Mouse (Mus musculus): ENCODE measurements around the gene Amy1. TPM values are rescaled to one million over a fixed set of nuclear protein-coding genes. Genes with fewer than 3 reads are reported as not detected.
A peak's percentile ranks its signal among the peaks of the same experiment; 100 is the strongest.
"Not testable (repeated sequence)": the region's sequence is repeated elsewhere in the genome, so short reads cannot be mapped to it uniquely, and the experiment has no call there.

Gene Amy1
- polyA plus RNA-seq, 1 experiment from 2014 or later: 0.64 TPM

- H3K9me3 ChIP-seq (ENCODE audit: low read depth, low read length): no peaks in the 10 kb centered on the region
- peak; percentile 97 for ATAC-seq (ENCODE audit: insufficient read depth)
- H3K4me1 ChIP-seq (ENCODE audit: insufficient read depth): peaks cover 5% of the 10 kb centered on the region; the same call in 1 of the 2 replicates
- peak within 1 kb of the TSS; percentile 59 for H3K4me3 ChIP-seq (ENCODE audit: low read depth, low read length)
- under 1% methylated on average over 70 of the region's 70 CpGs for WGBS
- H3K9ac ChIP-seq: peak within 1 kb of the TSS; percentile 80
- peak within 1 kb of the TSS; percentile 69 for H3K4me2 ChIP-seq
- H3K36me3 ChIP-seq (ENCODE audit: insufficient read depth): no peaks in the 10 kb centered on the region
- TF ChIP-seq CTCF (IDR thresholded peaks at IDR 0.05; ENCODE audit: low read depth): no peak
- DNase-seq: peak; percentile 100
- H3K27ac ChIP-seq (ENCODE audit: low read depth): peak within 1 kb of the TSS; percentile 100
- no peaks in the 10 kb centered on the region for H3K27me3 ChIP-seq (ENCODE audit: insufficient read depth, low read length)
Measured at GRCm38 (mm10) chr3:113629606-113630359, 23.3 kb upstream of the Amy1 start, which contains the start of gene Rnpc3. Rnpc3 (minus strand) TSS chr3:113630149.

GRCm38 (mm10) chr3:113590844-113591243 is 15.7 kb downstream of the Amy1 start:
- DNase-seq (peak; percentile 3), ATAC-seq (ENCODE audit: insufficient read depth) (no peak)
- H3K9me3 ChIP-seq (ENCODE audit: low read depth, low read length): no peaks in the 10 kb centered on the region
- no peaks in the 10 kb centered on the region for H3K4me1 ChIP-seq (ENCODE audit: insufficient read depth)
- TF ChIP-seq CTCF (IDR thresholded peaks at IDR 0.05; ENCODE audit: low read depth): no peak
- WGBS: 73% methylated on average over 1 of the region's 1 CpGs
- H3K9ac ChIP-seq: no peak overlapping the region
- H3K4me2 ChIP-seq: no peak overlapping the region
- 0 out of 2 replicates have a peak, but pooled peaks cover 3% of the 10 kb centered on the region for H3K36me3 ChIP-seq (ENCODE audit: insufficient read depth)
- no peaks in the 10 kb centered on the region for H3K27me3 ChIP-seq (ENCODE audit: insufficient read depth, low read length)
- no peak overlapping the region for H3K27ac ChIP-seq (ENCODE audit: low read depth)
- H3K4me3 ChIP-seq (ENCODE audit: low read depth, low read length): no peak overlapping the region

- WGBS: 66% methylated on average over 4 of the region's 4 CpGs
- Histone ChIP-seq H3K4me3 (ENCODE audit: low read depth, low read length) (no peak overlapping the region), H3K9me3 (ENCODE audit: low read depth, low read length) (no peaks in the 10 kb centered on the region), H3K4me2 (no peak overlapping the region), H3K4me1 (ENCODE audit: insufficient read depth) (no peaks in the 10 kb centered on the region), H3K36me3 (ENCODE audit: insufficient read depth) (no peaks in the 10 kb centered on the region), H3K27me3 (ENCODE audit: insufficient read depth, low read length) (no peaks in the 10 kb centered on the region), H3K9ac (no peak overlapping the region), H3K27ac (ENCODE audit: low read depth) (no peak overlapping the region)
- no peak for TF ChIP-seq CTCF (IDR thresholded peaks at IDR 0.05; ENCODE audit: low read depth)
- no peak for ATAC-seq (ENCODE audit: insufficient read depth)
- DNase-seq: no peak
Measured at GRCm38 (mm10) chr3:113574578-113574977, 31.9 kb downstream of the Amy1 start.

GRCm38 (mm10) chr3:113574138-113574537 is 32.4 kb downstream of the Amy1 start:
- no peaks in the 10 kb centered on the region for H3K4me1 ChIP-seq (ENCODE audit: insufficient read depth)
- 60% methylated on average over 2 of the region's 2 CpGs for WGBS

GRCm38 (mm10) chr3:113572158-113572557 is 34.3 kb downstream of the Amy1 start:
- WGBS: 62% methylated on average over 3 of the region's 3 CpGs
- no peak for TF ChIP-seq CTCF (IDR thresholded peaks at IDR 0.05; ENCODE audit: low read depth)
- ATAC-seq (ENCODE audit: insufficient read depth) (no peak), DNase-seq (no peak)
- H3K9ac ChIP-seq: no peak overlapping the region
- H3K9me3 ChIP-seq (ENCODE audit: low read depth, low read length): no peaks in the 10 kb centered on the region
- H3K4me1 ChIP-seq (ENCODE audit: insufficient read depth): no peaks in the 10 kb centered on the region
- no peaks in the 10 kb centered on the region for H3K36me3 ChIP-seq (ENCODE audit: insufficient read depth)
- no peak overlapping the region for H3K4me2 ChIP-seq
- no peak overlapping the region for H3K27ac ChIP-seq (ENCODE audit: low read depth)
- no peaks in the 10 kb centered on the region for H3K27me3 ChIP-seq (ENCODE audit: insufficient read depth, low read length)
- H3K4me3 ChIP-seq (ENCODE audit: low read depth, low read length): no peak overlapping the region

More at GRCm38 (mm10) chr3:113574138-113574537, 32.4 kb downstream of the Amy1 start:
- no peak overlapping the region for H3K4me2 ChIP-seq
- no peak for TF ChIP-seq CTCF (IDR thresholded peaks at IDR 0.05; ENCODE audit: low read depth)
- H3K36me3 ChIP-seq (ENCODE audit: insufficient read depth): no peaks in the 10 kb centered on the region
- H3K4me3 ChIP-seq (ENCODE audit: low read depth, low read length): no peak overlapping the region
- no peaks in the 10 kb centered on the region for H3K27me3 ChIP-seq (ENCODE audit: insufficient read depth, low read length)
- no peak overlapping the region for H3K27ac ChIP-seq (ENCODE audit: low read depth)
- no peaks in the 10 kb centered on the region for H3K9me3 ChIP-seq (ENCODE audit: low read depth, low read length)
- DNase-seq: no peak
- H3K9ac ChIP-seq: no peak overlapping the region
- no peak for ATAC-seq (ENCODE audit: insufficient read depth)

- Histone ChIP-seq H3K27me3 (ENCODE audit: insufficient read depth, low read length) (no peaks in the 10 kb centered on the region), H3K9ac (no peak overlapping the region), H3K4me2 (no peak overlapping the region), H3K27ac (ENCODE audit: low read depth) (no peak overlapping the region), H3K36me3 (ENCODE audit: insufficient read depth) (no peaks in the 10 kb centered on the region), H3K4me1 (ENCODE audit: insufficient read depth) (no peaks in the 10 kb centered on the region), H3K9me3 (ENCODE audit: low read depth, low read length) (no peaks in the 10 kb centered on the region), H3K4me3 (ENCODE audit: low read depth, low read length) (no peak overlapping the region)
- ATAC-seq (ENCODE audit: insufficient read depth) (no peak; the same call in 1 of the 2 replicates), DNase-seq (no peak)
- no peak for TF ChIP-seq CTCF (IDR thresholded peaks at IDR 0.05; ENCODE audit: low read depth)
Measured at GRCm38 (mm10) chr3:113539692-113540091, 66.8 kb downstream of the Amy1 start.

- not testable (repeated sequence) for H3K9ac ChIP-seq; H3K4me1 ChIP-seq (ENCODE audit: insufficient read depth); H3K27me3 ChIP-seq (ENCODE audit: insufficient read depth, low read length); H3K4me2 ChIP-seq; DNase-seq; H3K36me3 ChIP-seq (ENCODE audit: insufficient read depth); H3K9me3 ChIP-seq (ENCODE audit: low read depth, low read length); H3K27ac ChIP-seq (ENCODE audit: low read depth); H3K4me3 ChIP-seq (ENCODE audit: low read depth, low read length); ATAC-seq (ENCODE audit: insufficient read depth)
- WGBS: 72% methylated on average over 2 of the region's 3 CpGs
Measured at GRCm38 (mm10) chr3:113532328-113532727, 74.2 kb downstream of the Amy1 start, which contains the start of gene Amy2a1. Amy2a1 (minus strand) TSS chr3:113532428.

Other genes with a start within 250 kb of the Amy1 start
- not detected in 2 replicates for gene Amy2a1, start 74.3 kb downstream of the Amy1 start, polyA plus RNA-seq (2014; fragmentation: Nextera tagmentation; extraction: Ambion mirVana)
- gene Rnpc3, start 23.4 kb upstream of the Amy1 start, polyA plus RNA-seq (2014; fragmentation: Nextera tagmentation; extraction: Ambion mirVana): 35.6 and 37.9 TPM in 2 replicates